Mouse (Mus musculus): ENCODE measurements around the gene Cdc42ep1. TPM values are rescaled to one million over a fixed set of nuclear protein-coding genes. Genes with fewer than 3 reads are reported as not detected.

Cdc42ep1 gene
- polyA plus RNA-seq, 1 experiment from 2014 or later = 15.1 TPM

- WGBS = 76% methylated on average over 3 of the region's 3 CpGs
- Histone ChIP-seq H3K36me3 (no peaks in the 10 kb centered on the region), H3K4me3 (no peak overlapping the region), H3K4me2 (replicated peaks) (no peak overlapping the region), H3K9me3 (replicated peaks) (no peaks in the 10 kb centered on the region), H3K9ac (no peak overlapping the region), H3K4me1 (peaks cover 14% of the 10 kb centered on the region), H3K27me3 (peaks cover 45% of the 10 kb centered on the region), H3K27ac (no peak overlapping the region)
- no peak for ATAC-seq (ENCODE audit: low FRiP score)
Measured at GRCm38 (mm10) chr15:78807141-78807540, 35.3 kb upstream of the Cdc42ep1 start.

GRCm38 (mm10) chr15:78808980-78809379 is 33.4 kb upstream of the Cdc42ep1 start:
- H3K4me2 ChIP-seq (replicated peaks) = no peak overlapping the region
- H3K27ac ChIP-seq = no peak overlapping the region
- H3K4me1 ChIP-seq = no peaks in the 10 kb centered on the region
- no peak overlapping the region for H3K9ac ChIP-seq
- H3K4me3 ChIP-seq = no peak overlapping the region
- H3K27me3 ChIP-seq = peaks cover 27% of the 10 kb centered on the region
- 85% methylated on average over 2 of the region's 2 CpGs for WGBS
- no peak for ATAC-seq (ENCODE audit: low FRiP score)
- H3K36me3 ChIP-seq = no peaks in the 10 kb centered on the region
- H3K9me3 ChIP-seq (replicated peaks) = no peaks in the 10 kb centered on the region

- Histone ChIP-seq H3K4me3 (no peak overlapping the region), H3K4me2 (replicated peaks) (no peak overlapping the region), H3K9ac (no peak overlapping the region), H3K9me3 (replicated peaks) (no peaks in the 10 kb centered on the region), H3K36me3 (no peaks in the 10 kb centered on the region), H3K4me1 (no peaks in the 10 kb centered on the region), H3K27ac (no peak overlapping the region), H3K27me3 (peaks cover 20% of the 10 kb centered on the region)
- 66% methylated on average over 9 of the region's 9 CpGs for WGBS
- no peak for ATAC-seq (ENCODE audit: low FRiP score)
Measured at GRCm38 (mm10) chr15:78809739-78810138, 32.7 kb upstream of the Cdc42ep1 start.

- no peak overlapping the region for H3K27ac ChIP-seq
- no peaks in the 10 kb centered on the region for H3K9me3 ChIP-seq (replicated peaks)
- H3K4me2 ChIP-seq (replicated peaks) = no peak overlapping the region
- 80% methylated on average over 9 of the region's 9 CpGs for WGBS
- no peak overlapping the region for H3K4me3 ChIP-seq
- peaks cover 16% of the 10 kb centered on the region for H3K27me3 ChIP-seq
- no peaks in the 10 kb centered on the region for H3K4me1 ChIP-seq
- H3K36me3 ChIP-seq = no peaks in the 10 kb centered on the region
- H3K9ac ChIP-seq = no peak overlapping the region
- ATAC-seq (ENCODE audit: low FRiP score) = no peak
Measured at GRCm38 (mm10) chr15:78810146-78810545, 32.3 kb upstream of the Cdc42ep1 start.

- Histone ChIP-seq H3K27me3 (peaks cover 3% of the 10 kb centered on the region; the same call in 1 of the 2 replicates), H3K9ac (no peak overlapping the region), H3K36me3 (no peaks in the 10 kb centered on the region), H3K27ac (no peak overlapping the region), H3K9me3 (replicated peaks) (no peaks in the 10 kb centered on the region), H3K4me3 (no peak overlapping the region), H3K4me2 (replicated peaks) (no peak overlapping the region), H3K4me1 (no peaks in the 10 kb centered on the region)
- ATAC-seq (ENCODE audit: low FRiP score) = no peak
- WGBS = 94% methylated on average over 4 of the region's 4 CpGs
Measured at GRCm38 (mm10) chr15:78813603-78814002, 28.8 kb upstream of the Cdc42ep1 start.

GRCm38 (mm10) chr15:78815314-78816073 is 26.9 kb upstream of the Cdc42ep1 start:
- no peaks in the 10 kb centered on the region for H3K4me1 ChIP-seq
- H3K27ac ChIP-seq = no peak overlapping the region
- no peak overlapping the region for H3K4me3 ChIP-seq
- WGBS = 65% methylated on average over 11 of the region's 11 CpGs
- H3K9me3 ChIP-seq (replicated peaks) = no peaks in the 10 kb centered on the region
- H3K36me3 ChIP-seq = no peaks in the 10 kb centered on the region
- H3K9ac ChIP-seq = no peak overlapping the region
- no peak for ATAC-seq (ENCODE audit: low FRiP score)
- no peak overlapping the region for H3K4me2 ChIP-seq (replicated peaks)
- no peaks in the 10 kb centered on the region for H3K27me3 ChIP-seq

GRCm38 (mm10) chr15:78816074-78816391 is 26.4 kb upstream of the Cdc42ep1 start:
- no peaks in the 10 kb centered on the region for H3K27me3 ChIP-seq
- H3K9ac ChIP-seq = no peak overlapping the region
- no peak overlapping the region for H3K27ac ChIP-seq
- no peak for ATAC-seq (ENCODE audit: low FRiP score)
- no peaks in the 10 kb centered on the region for H3K4me1 ChIP-seq
- no peak overlapping the region for H3K4me2 ChIP-seq (replicated peaks)
- no peak overlapping the region for H3K4me3 ChIP-seq
- no peaks in the 10 kb centered on the region for H3K9me3 ChIP-seq (replicated peaks)
- 76% methylated on average over 6 of the region's 6 CpGs for WGBS
- no peaks in the 10 kb centered on the region for H3K36me3 ChIP-seq

- H3K9ac ChIP-seq = no peak overlapping the region
- peak; percentile 43; the same call in 1 of the 2 replicates for ATAC-seq (ENCODE audit: low FRiP score)
- no peaks in the 10 kb centered on the region for H3K36me3 ChIP-seq
- peaks cover 4% of the 10 kb centered on the region for H3K4me1 ChIP-seq
- no peak overlapping the region for H3K27ac ChIP-seq
- no peaks in the 10 kb centered on the region for H3K9me3 ChIP-seq (replicated peaks)
- no peak overlapping the region for H3K4me3 ChIP-seq
- WGBS = 25% methylated on average over 28 of the region's 28 CpGs
- no peak overlapping the region for H3K4me2 ChIP-seq (replicated peaks)
- peaks cover 20% of the 10 kb centered on the region for H3K27me3 ChIP-seq
Measured at GRCm38 (mm10) chr15:78826213-78827204, 15.9 kb upstream of the Cdc42ep1 start.

- Histone ChIP-seq H3K9me3 (replicated peaks) (no peaks in the 10 kb centered on the region), H3K27me3 (peaks cover 20% of the 10 kb centered on the region), H3K4me1 (peaks cover 19% of the 10 kb centered on the region), H3K27ac (no peak overlapping the region), H3K9ac (no peak overlapping the region), H3K4me2 (replicated peaks) (no peak overlapping the region), H3K4me3 (no peak overlapping the region), H3K36me3 (no peaks in the 10 kb centered on the region)
- no peak for ATAC-seq (ENCODE audit: low FRiP score)
- WGBS = 25% methylated on average over 5 of the region's 5 CpGs
Measured at GRCm38 (mm10) chr15:78828315-78828714, 14.1 kb upstream of the Cdc42ep1 start.

GRCm38 (mm10) chr15:78829636-78830035 is 12.8 kb upstream of the Cdc42ep1 start:
- Histone ChIP-seq H3K9ac (no peak overlapping the region), H3K27me3 (peaks cover 20% of the 10 kb centered on the region), H3K4me2 (replicated peaks) (no peak overlapping the region), H3K4me3 (no peak overlapping the region), H3K36me3 (no peaks in the 10 kb centered on the region), H3K27ac (no peak overlapping the region), H3K9me3 (replicated peaks) (no peaks in the 10 kb centered on the region), H3K4me1 (peaks cover 26% of the 10 kb centered on the region)
- WGBS = 93% methylated on average over 1 of the region's 1 CpGs
- no peak for ATAC-seq (ENCODE audit: low FRiP score)

- H3K27me3 ChIP-seq = peaks cover 20% of the 10 kb centered on the region
- no peak for ATAC-seq (ENCODE audit: low FRiP score)
- WGBS = 78% methylated on average over 10 of the region's 10 CpGs
- no peak overlapping the region for H3K4me3 ChIP-seq
- H3K36me3 ChIP-seq = no peaks in the 10 kb centered on the region
- no peak overlapping the region for H3K27ac ChIP-seq
- H3K4me1 ChIP-seq = peaks cover 40% of the 10 kb centered on the region
- H3K9ac ChIP-seq = no peak overlapping the region
- no peaks in the 10 kb centered on the region for H3K9me3 ChIP-seq (replicated peaks)
- H3K4me2 ChIP-seq (replicated peaks) = no peak overlapping the region
Measured at GRCm38 (mm10) chr15:78830742-78831719, 11.4 kb upstream of the Cdc42ep1 start.
